Mouse (Mus musculus): Measurements from ENCODE around the gene Ankdd1a. TPM values are rescaled to one million over a fixed set of nuclear protein-coding genes. Genes with fewer than 3 reads are reported as not detected.

Ankdd1a gene
- polyA plus RNA-seq, 1 experiment from 2014 or later: 0.60 TPM

Other genes starting within 250 kb of the Ankdd1a start
- 42.9 and 43.6 TPM in 2 replicates for gene Clpx, start 225.9 kb downstream of the Ankdd1a start, polyA plus RNA-seq (2015; fragmentation: Nextera tagmentation; extraction: Ambion mirVana)
- 10.0 and 10.9 TPM in 2 replicates for gene Pdcd7, start 174.1 kb downstream of the Ankdd1a start, polyA plus RNA-seq (2015; fragmentation: Nextera tagmentation; extraction: Ambion mirVana)
- 1.6 and 2.0 TPM in 2 replicates for gene Ubap1l, start 159.2 kb downstream of the Ankdd1a start, polyA plus RNA-seq (2015; fragmentation: Nextera tagmentation; extraction: Ambion mirVana)
- 0.32 and 0.47 TPM in 2 replicates for gene Kbtbd13, start 128.5 kb downstream of the Ankdd1a start, polyA plus RNA-seq (2015; fragmentation: Nextera tagmentation; extraction: Ambion mirVana)
- gene Rasl12, start 121.7 kb downstream of the Ankdd1a start, polyA plus RNA-seq (2015; fragmentation: Nextera tagmentation; extraction: Ambion mirVana): 6.6 and 7.7 TPM in 2 replicates
- gene Slc51b, start 97.2 kb downstream of the Ankdd1a start, polyA plus RNA-seq (2015; fragmentation: Nextera tagmentation; extraction: Ambion mirVana): not detected in 2 replicates
- gene Mtfmt, start 84.4 kb downstream of the Ankdd1a start, polyA plus RNA-seq (2015; fragmentation: Nextera tagmentation; extraction: Ambion mirVana): 23.3 and 25.5 TPM in 2 replicates
- gene Spg21, start 59.2 kb downstream of the Ankdd1a start, polyA plus RNA-seq (2015; fragmentation: Nextera tagmentation; extraction: Ambion mirVana): 138 and 143 TPM in 2 replicates
- gene Plekho2, start 59.8 kb upstream of the Ankdd1a start, polyA plus RNA-seq (2015; fragmentation: Nextera tagmentation; extraction: Ambion mirVana): 7.6 and 9.5 TPM in 2 replicates
- gene Pif1, start 67.0 kb upstream of the Ankdd1a start, polyA plus RNA-seq (2015; fragmentation: Nextera tagmentation; extraction: Ambion mirVana): 3.1 and 3.2 TPM in 2 replicates
- gene Rbpms2, start 109.5 kb upstream of the Ankdd1a start, polyA plus RNA-seq (2015; fragmentation: Nextera tagmentation; extraction: Ambion mirVana): 6.2 and 6.3 TPM in 2 replicates
- 381 and 389 TPM in 2 replicates for gene Oaz2, start 147.8 kb upstream of the Ankdd1a start, polyA plus RNA-seq (2015; fragmentation: Nextera tagmentation; extraction: Ambion mirVana)

Measured in neural tube, embryonic 13.5 days (tissue).